Mouse (Mus musculus) lung, postnatal 14 days (tissue): Measurements from ENCODE around the gene Gm45208.
A peak's percentile ranks its signal among the peaks of the same experiment; 100 is the strongest.

Experiments used
- DNase-seq: peaks from one replicate; pipeline ENCODE4 v3.0.0; 2021

The Gm45208 gene

GRCm38 (mm10) chrX:7728215-7728921, 6.3 kb downstream of the Gm45208 start, which contains the start of gene Praf2:
TSS of gene Praf2 (plus strand) at chrX:7728439.
- peak; percentile 72 for DNase-seq

- DNase-seq: no peak
These were observed 6.8 kb downstream of the Gm45208 start for GRCm38 (mm10) chrX:7728922-7729265.

GRCm38 (mm10) chrX:7733571-7734156, 11.6 kb downstream of the Gm45208 start:
- peak; percentile 80 for DNase-seq

- DNase-seq: peak; percentile 51
These were observed 17.5 kb downstream of the Gm45208 start for GRCm38 (mm10) chrX:7739336-7740081.

- DNase-seq: peak; percentile 34
These were observed 18.2 kb downstream of the Gm45208 start for GRCm38 (mm10) chrX:7740082-7740819.

- peak; percentile 20 for DNase-seq
These were observed 19.1 kb downstream of the Gm45208 start for GRCm38 (mm10) chrX:7741103-7741502.

- DNase-seq: no peak
These were observed 21.4 kb downstream of the Gm45208 start for GRCm38 (mm10) chrX:7743470-7743869.

- no peak for DNase-seq
These were observed 22.9 kb downstream of the Gm45208 start for GRCm38 (mm10) chrX:7744940-7745339.

GRCm38 (mm10) chrX:7745429-7745828, 23.4 kb downstream of the Gm45208 start:
- no peak for DNase-seq

GRCm38 (mm10) chrX:7750432-7751116, 28.5 kb downstream of the Gm45208 start, which contains the start of gene Ccdc120:
TSS of gene Ccdc120 (minus strand) at chrX:7750905.
- peak; percentile 66 for DNase-seq

- peak; percentile 41 for DNase-seq
These were observed 31.6 kb downstream of the Gm45208 start for GRCm38 (mm10) chrX:7753627-7754026.

- peak; percentile 88 for DNase-seq
These were observed 40.3 kb downstream of the Gm45208 start, which contains the start of gene Tfe3 for GRCm38 (mm10) chrX:7762137-7762920. TSS of gene Tfe3 (plus strand) at chrX:7762560.

- no peak for DNase-seq
These were observed 40.8 kb downstream of the Gm45208 start for GRCm38 (mm10) chrX:7762921-7763197.

GRCm38 (mm10) chrX:7763631-7764393, 41.8 kb downstream of the Gm45208 start:
- DNase-seq: peak; percentile 35

GRCm38 (mm10) chrX:7764657-7765280, 42.7 kb downstream of the Gm45208 start:
- no peak for DNase-seq

- no peak for DNase-seq
These were observed 43.2 kb downstream of the Gm45208 start for GRCm38 (mm10) chrX:7765281-7765670.

GRCm38 (mm10) chrX:7765764-7766163, 43.7 kb downstream of the Gm45208 start:
- peak; percentile 58 for DNase-seq

GRCm38 (mm10) chrX:7769302-7770017, 47.4 kb downstream of the Gm45208 start:
- no peak for DNase-seq

- DNase-seq: no peak
These were observed 50.7 kb downstream of the Gm45208 start for GRCm38 (mm10) chrX:7772766-7773165.
